Mouse (Mus musculus): ENCODE measurements around the gene Tmub1.

DNA sequence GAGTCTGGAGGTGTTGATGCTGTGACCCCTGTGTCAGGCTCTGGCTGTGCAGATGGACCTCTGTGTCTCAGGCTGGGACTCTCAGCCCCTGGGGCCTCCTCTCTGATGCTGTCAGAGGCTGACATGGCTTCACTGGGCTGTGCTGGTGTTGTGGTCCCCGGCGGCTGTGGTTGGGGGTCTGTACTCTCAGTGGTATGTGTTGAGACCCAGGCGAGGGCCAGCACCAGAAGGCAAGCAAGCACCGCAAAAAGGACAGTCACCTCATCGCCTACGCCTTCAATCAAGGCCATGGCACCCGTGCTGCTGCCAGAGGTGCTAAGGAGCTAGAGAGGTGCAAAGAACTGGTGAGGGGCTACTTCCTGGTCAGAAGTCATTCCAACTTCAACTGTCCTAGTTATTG, 1.0 kb downstream of the Tmub1 start:
- TF ChIP-seq POLR2A (IDR thresholded peaks at IDR 0.05; ENCODE audit: low read depth, low read length), result no peak
- no peak for TF ChIP-seq CTCF (IDR thresholded peaks at IDR 0.05; ENCODE audit: extremely low read depth, insufficient read depth, insufficient read length, insufficient replicate concordance)
